Mouse (Mus musculus) gonadal fat pad, adult 2 months (tissue): ENCODE results near the gene Upb1. TPM values are rescaled to one million over a fixed set of nuclear protein-coding genes. Genes with fewer than 3 reads are reported as not detected.

Experiments used
- DNase-seq: peaks from one replicate; pipeline ENCODE4 v3.0.0-alpha.2; 2012; ENCODE audit warnings: low read depth
- polyA plus RNA-seq: library from polyadenylated mRNA; depleted of rRNA; stranded (reverse); fragments of >200 nt; gene quantifications from 2 replicates; pipeline ENCODE4 v1.2.3, GENCODE M21; 2012

Upb1 gene
- polyA plus RNA-seq, 1 experiment: 0.96 TPM

- DNase-seq: no peak
Observed at GRCm38 (mm10) chr10:75424498-75424901, 23.6 kb downstream of the Upb1 start.

- DNase-seq: no peak
Observed at GRCm38 (mm10) chr10:75428049-75429003, 27.4 kb downstream of the Upb1 start.

- DNase-seq: no peak
Observed at GRCm38 (mm10) chr10:75429004-75429380, 28.1 kb downstream of the Upb1 start.

- DNase-seq: no peak
Observed at GRCm38 (mm10) chr10:75429522-75430146, 28.7 kb downstream of the Upb1 start.

- DNase-seq: no peak
Observed at GRCm38 (mm10) chr10:75430147-75430537, 29.2 kb downstream of the Upb1 start.

- DNase-seq: no peak
Observed at GRCm38 (mm10) chr10:75430633-75431032, 29.7 kb downstream of the Upb1 start.

- no peak for DNase-seq
Observed at GRCm38 (mm10) chr10:75436604-75437217, 35.8 kb downstream of the Upb1 start.

GRCm38 (mm10) chr10:75437284-75437683 lies 36.4 kb downstream of the Upb1 start:
- no peak for DNase-seq

- DNase-seq: no peak
Observed at GRCm38 (mm10) chr10:75438132-75438810, 37.4 kb downstream of the Upb1 start.

GRCm38 (mm10) chr10:75439211-75439811 lies 38.4 kb downstream of the Upb1 start:
- no peak for DNase-seq

GRCm38 (mm10) chr10:75440756-75441155 lies 39.8 kb downstream of the Upb1 start:
- DNase-seq: no peak

GRCm38 (mm10) chr10:75441800-75442199 lies 40.9 kb downstream of the Upb1 start:
- no peak for DNase-seq

- DNase-seq: no peak
Observed at GRCm38 (mm10) chr10:75443017-75443416, 42.1 kb downstream of the Upb1 start.

GRCm38 (mm10) chr10:75444111-75444826 lies 43.4 kb downstream of the Upb1 start:
- no peak for DNase-seq

GRCm38 (mm10) chr10:75445030-75445429 lies 44.1 kb downstream of the Upb1 start:
- DNase-seq: no peak

GRCm38 (mm10) chr10:75446501-75447083 lies 45.7 kb downstream of the Upb1 start:
- no peak for DNase-seq

GRCm38 (mm10) chr10:75447489-75447888 lies 46.6 kb downstream of the Upb1 start:
- no peak for DNase-seq

GRCm38 (mm10) chr10:75448806-75449420 lies 48.0 kb downstream of the Upb1 start:
- no peak for DNase-seq

GRCm38 (mm10) chr10:75450331-75450730 lies 49.4 kb downstream of the Upb1 start:
- no peak for DNase-seq
